Comparison of ENCODE assay signal across 8 mouse cellular contexts in the genomic region with DNA sequence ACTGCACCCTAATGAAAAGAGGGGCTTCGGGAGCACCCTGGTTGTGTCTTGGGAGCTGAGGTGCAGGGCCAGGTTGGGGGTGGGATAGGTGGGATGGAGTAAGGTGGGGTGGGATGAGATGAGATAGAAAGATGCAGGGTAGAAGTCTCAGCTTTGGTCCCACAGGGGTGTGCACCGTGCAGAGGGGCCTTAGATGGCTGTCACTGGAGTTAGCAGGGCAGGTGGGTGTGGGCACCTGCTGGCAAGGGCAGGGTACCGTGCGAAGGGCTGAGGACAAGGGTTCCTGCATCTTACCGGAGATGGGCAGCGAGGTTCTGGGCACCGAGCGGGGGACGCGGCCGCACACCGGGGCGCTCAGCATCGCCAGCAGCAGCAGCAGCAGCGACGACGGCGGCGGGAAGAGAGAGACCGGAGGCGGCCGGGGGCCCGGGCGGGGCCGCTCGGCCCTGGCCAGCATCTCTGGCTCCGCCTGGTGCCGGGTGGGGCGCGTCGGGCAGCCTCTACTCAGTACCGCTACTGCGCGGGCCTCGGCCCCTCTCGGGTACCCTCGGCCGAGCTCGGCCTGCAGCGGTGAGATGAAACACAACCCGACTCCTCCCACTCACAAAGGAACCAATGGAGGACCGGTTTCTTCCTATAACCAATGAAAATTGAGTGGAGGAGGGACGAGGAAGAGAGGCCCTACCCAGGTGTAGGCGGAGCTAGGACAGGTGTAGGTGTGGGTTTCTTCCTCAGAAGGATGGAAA. TPM values are rescaled to one million over a fixed set of nuclear protein-coding genes. Genes with fewer than 3 reads are reported as not detected.
DNase-seq lines count a peak whose midpoint lies in the region; ATAC-seq lines count a peak whose summit lies in the region.

A gene (minus strand): TSS at position 603 of the 746 bp plus-strand sequence.

- no peaks in the 10 kb centered on the region for H3K4me1 ChIP-seq in embryonic facial prominence, embryonic 14.5 days (ENCODE audit: control insufficient read depth, insufficient read depth, low read length)
- H3K4me1 ChIP-seq in liver, embryonic 16.5 days (ENCODE audit: control insufficient read depth, low read depth, low read length), result no peaks in the 10 kb centered on the region
- H3K4me1 ChIP-seq in neural tube, embryonic 13.5 days (replicated peaks), result peaks cover 9% of the 10 kb centered on the region; the same call in 1 of the 2 replicates

- ATAC-seq in CD4-positive, CD25-positive, alpha-beta regulatory T cell, adult 4 months, result peak; percentile 99
- peak; percentile 99 for ATAC-seq in embryonic facial prominence, embryonic 14.5 days (ENCODE audit: low read depth)
- peak; percentile 71 to 78 for ATAC-seq in hematopoietic stem cell, adult 5-6 weeks (replicated peaks in 1 of 2; ENCODE audit: insufficient read depth in 1 of 2, low FRiP score in 2 of 2, low TSS enrichment in 1 of 2, low read depth in 1 of 2, poor library complexity in 2 of 2, severe bottlenecking in 2 of 2)
- ATAC-seq in liver, embryonic 16.5 days (ENCODE audit: low read depth), result peak; percentile 50
- peak; percentile 99 for ATAC-seq in neural tube, embryonic 13.5 days (ENCODE audit: low read depth)

- H3K4me3 ChIP-seq in embryonic facial prominence, embryonic 14.5 days (ENCODE audit: low read depth, low read length), result peak within 1 kb of the TSS; percentile 53
- peak within 1 kb of the TSS; percentile 43 for H3K4me3 ChIP-seq in liver, embryonic 16.5 days (ENCODE audit: low read depth, low read length)
- peak within 1 kb of the TSS; percentile 67 for H3K4me3 ChIP-seq in neural tube, embryonic 13.5 days

- H3K27ac ChIP-seq in embryonic facial prominence, embryonic 14.5 days (replicated peaks; ENCODE audit: low read depth, low read length), result no peak within 1 kb of the TSS
- no peak within 1 kb of the TSS for H3K27ac ChIP-seq in liver, embryonic 16.5 days (ENCODE audit: low read length)
- peak within 1 kb of the TSS; percentile 55; the same call in 1 of the 2 replicates for H3K27ac ChIP-seq in neural tube, embryonic 13.5 days (replicated peaks)

- no peaks in the 10 kb centered on the region for H3K36me3 ChIP-seq in embryonic facial prominence, embryonic 14.5 days (ENCODE audit: control insufficient read depth, insufficient read depth, low read length)
- no peaks in the 10 kb centered on the region for H3K36me3 ChIP-seq in liver, embryonic 16.5 days (ENCODE audit: control insufficient read depth, insufficient read depth)
- 0 out of 2 replicates have a peak, but pooled peaks cover 12% of the 10 kb centered on the region for H3K36me3 ChIP-seq in neural tube, embryonic 13.5 days

- H3K9me3 ChIP-seq in embryonic facial prominence, embryonic 14.5 days (ENCODE audit: control insufficient read depth, low read length), result no peaks in the 10 kb centered on the region
- no peaks in the 10 kb centered on the region for H3K9me3 ChIP-seq in liver, embryonic 16.5 days (replicated peaks; ENCODE audit: control insufficient read depth, low read length)
- H3K9me3 ChIP-seq in neural tube, embryonic 13.5 days, result no peaks in the 10 kb centered on the region

- peak within 1 kb of the TSS; percentile 81 for H3K4me2 ChIP-seq in embryonic facial prominence, embryonic 14.5 days (ENCODE audit: low read depth, low read length)
- peak within 1 kb of the TSS; percentile 60 for H3K4me2 ChIP-seq in liver, embryonic 16.5 days (ENCODE audit: low read depth, low read length)
- H3K4me2 ChIP-seq in neural tube, embryonic 13.5 days, result peak within 1 kb of the TSS; percentile 59

- peaks cover 11% of the 10 kb centered on the region for H3K27me3 ChIP-seq in embryonic facial prominence, embryonic 14.5 days (replicated peaks; ENCODE audit: control insufficient read depth, insufficient read depth, low read length)
- peaks cover 18% of the 10 kb centered on the region for H3K27me3 ChIP-seq in liver, embryonic 16.5 days (ENCODE audit: control insufficient read depth, insufficient read depth, low read depth, low read length)
- 0 out of 2 replicates have a peak, but pooled peaks cover 5% of the 10 kb centered on the region for H3K27me3 ChIP-seq in neural tube, embryonic 13.5 days

- peak within 1 kb of the TSS; percentile 72 for H3K9ac ChIP-seq in embryonic facial prominence, embryonic 14.5 days (ENCODE audit: low read depth, low read length)
- no peak within 1 kb of the TSS for H3K9ac ChIP-seq in liver, embryonic 16.5 days (ENCODE audit: low read depth, low read length)
- H3K9ac ChIP-seq in neural tube, embryonic 13.5 days, result peak within 1 kb of the TSS; percentile 91

- peak; percentile 21 to 62 for DNase-seq in adrenal gland, postnatal 36 days
- peak; percentile 91 for DNase-seq in embryonic facial prominence, embryonic 14.5 days (ENCODE audit: low spot score)
- peak; percentile 72 to 84 for DNase-seq in layer of hippocampus, adult 18-20 months (ENCODE audit: low spot score in 2 of 2)
- DNase-seq in thymus, postnatal 36 days, result peak; percentile 51 to 72

- WGBS in embryonic facial prominence, embryonic 14.5 days, result 6% methylated on average over 15 of the region's 44 CpGs
- WGBS in liver, embryonic 16.5 days (ENCODE audit: insufficient replicate concordance), result 3% methylated on average over 43 of the region's 44 CpGs
- 3% methylated on average over 38 of the region's 44 CpGs for WGBS in neural tube, embryonic 13.5 days

RNA-seq across cellular contexts. Expression of the gene that starts here (rescaled TPM):
- polyA plus RNA-seq in CD4-positive, CD25-positive, alpha-beta regulatory T cell, adult 4 months (2017; shearing (Covaris generic)), result 1 to 10 TPM; 2.3 to 3.1 TPM
- under 1 TPM; 0.66 to 0.69 TPM for total RNA-seq in adrenal gland, postnatal 36 days (2021)
- 2.1 and 3.5 TPM in 2 replicates for polyA plus RNA-seq in embryonic facial prominence, embryonic 14.5 days (2014; fragmentation: Nextera tagmentation; extraction: Ambion mirVana)
- 0.13 and 0.55 TPM in 2 replicates for total RNA-seq in hematopoietic stem cell, adult 5-6 weeks (2017)
- 10 to 100 TPM; 40.1 to 40.8 TPM for total RNA-seq in layer of hippocampus, adult 18-20 months (2021)
- 0.06 and 0.11 TPM in 2 replicates for polyA plus RNA-seq in liver, embryonic 16.5 days (2015; fragmentation: Nextera tagmentation; extraction: Ambion mirVana)
- 20.5 and 22.3 TPM in 2 replicates for polyA plus RNA-seq in neural tube, embryonic 13.5 days (2015; fragmentation: Nextera tagmentation; extraction: Ambion mirVana)

Comparison
In these comparisons a context has a peak if more than half of its experiments do, and no peak if none do; other contexts are left out.
1. RNA of the gene that starts here (total RNA-seq): 40.1 to 40.8 TPM in layer of hippocampus, adult 18-20 months; 0.66 to 0.69 TPM in adrenal gland, postnatal 36 days and 0.13 to 0.55 TPM in hematopoietic stem cell, adult 5-6 weeks; every median in the first group is over 10 times any median in the second.
2. Peak in DNase-seq in adrenal gland, postnatal 36 days; RNA of the gene not detected or under 1 TPM.
3. Peak in ATAC-seq in hematopoietic stem cell, adult 5-6 weeks; RNA of the gene not detected or under 1 TPM.
4. Peak in ATAC-seq, H3K4me3 ChIP-seq and H3K4me2 ChIP-seq in liver, embryonic 16.5 days; RNA of the gene not detected or under 1 TPM.
5. Peak in every context shown above with its lines, with median percentiles within 50 percentile points of each other: ATAC-seq, DNase-seq, H3K4me2 ChIP-seq and H3K4me3 ChIP-seq.